Mouse (Mus musculus) bone marrow, adult 2 months (tissue): ENCODE data around the gene Drc1. TPM values are rescaled to one million over a fixed set of nuclear protein-coding genes. Genes with fewer than 3 reads are reported as not detected.

ENCODE experiments used
- H3K27ac ChIP-seq: fragments of 200-500 bp; 2 replicates; pipeline ENCODE4 v1.5.1; 2012; ENCODE audit warnings: low read depth, mild to moderate bottlenecking, control low read depth, inconsistent platforms, low read length; ENCODE audit not compliant: control insufficient read depth, poor library complexity, insufficient read depth
- H3K4me1 ChIP-seq: fragments of 200-500 bp; 2 replicates; pipeline ENCODE4 v1.6.1; 2011; ENCODE audit warnings: low read length; ENCODE audit not compliant: control insufficient read depth, insufficient read depth
- H3K4me3 ChIP-seq: fragments of 200-500 bp; replicated peaks from 2 replicates; pipeline ENCODE3; 2011; ENCODE audit warnings: mild to moderate bottlenecking, low read depth, low read length, control low read depth; ENCODE audit not compliant: control insufficient read depth
- CTCF ChIP-seq: fragments of 200-500 bp; IDR thresholded peaks from 2 replicates; pipeline ENCODE4 v1.5.1; 2011; ENCODE audit warnings: low read length, control low read depth; ENCODE audit not compliant: control insufficient read depth, insufficient read depth
- POLR2A ChIP-seq: fragments of 200-500 bp; IDR thresholded peaks from 2 replicates; pipeline ENCODE4 v1.6.1; 2011; ENCODE audit warnings: low read depth, mild to moderate bottlenecking, control low read depth, low read length, borderline replicate concordance; ENCODE audit not compliant: control insufficient read depth
- WGBS: fragments of 180-500 bp; shearing (Covaris S2); methylation state at CpG from one replicate; pipeline ENCODE4 v1.1.7; 2018; 5-methylcytosine and 5-hydroxymethylcytosine counted together
- polyA plus RNA-seq: library from polyadenylated mRNA; stranded (reverse); fragments of >200 nt; gene quantifications from 2 replicates; pipeline ENCODE4 v1.2.4, GENCODE M21; 2011; ENCODE audit warnings: low replicate concordance; ENCODE audit not compliant: missing spikeins, insufficient read depth, insufficient read length

The Drc1 gene
- polyA plus RNA-seq, 1 experiment: 0.82 TPM

- WGBS: 29% methylated on average over 17 of the region's 17 CpGs
- Histone ChIP-seq H3K27ac (no peak overlapping the region), H3K4me1 (no peaks in the 10 kb centered on the region), H3K4me3 (no peak overlapping the region)
- TF ChIP-seq CTCF: no peak
- no peak for TF ChIP-seq POLR2A
Observed at GRCm38 (mm10) chr5:30342601-30343015, 61.4 kb downstream of the Drc1 start.

GRCm38 (mm10) chr5:30343107-30343506, 61.9 kb downstream of the Drc1 start:
- Histone ChIP-seq H3K4me3 (no peak overlapping the region), H3K4me1 (no peaks in the 10 kb centered on the region), H3K27ac (no peak overlapping the region)
- TF ChIP-seq CTCF: peak; percentile 75
- TF ChIP-seq POLR2A: no peak
- 14% methylated on average over 9 of the region's 9 CpGs for WGBS

GRCm38 (mm10) chr5:30343886-30344285, 62.7 kb downstream of the Drc1 start:
- H3K4me1 ChIP-seq: no peaks in the 10 kb centered on the region
- H3K27ac ChIP-seq: no peak overlapping the region
- no peak for TF ChIP-seq POLR2A
- TF ChIP-seq CTCF: no peak
- 41% methylated on average over 5 of the region's 5 CpGs for WGBS
- H3K4me3 ChIP-seq: no peak overlapping the region

- WGBS: 73% methylated on average over 3 of the region's 3 CpGs
- Histone ChIP-seq H3K4me1 (no peaks in the 10 kb centered on the region; the same call in 1 of the 2 replicates), H3K27ac (no peak overlapping the region), H3K4me3 (no peak overlapping the region)
- TF ChIP-seq POLR2A (no peak), CTCF (no peak)
Observed at GRCm38 (mm10) chr5:30353605-30354004, 72.4 kb downstream of the Drc1 start.

DNA sequence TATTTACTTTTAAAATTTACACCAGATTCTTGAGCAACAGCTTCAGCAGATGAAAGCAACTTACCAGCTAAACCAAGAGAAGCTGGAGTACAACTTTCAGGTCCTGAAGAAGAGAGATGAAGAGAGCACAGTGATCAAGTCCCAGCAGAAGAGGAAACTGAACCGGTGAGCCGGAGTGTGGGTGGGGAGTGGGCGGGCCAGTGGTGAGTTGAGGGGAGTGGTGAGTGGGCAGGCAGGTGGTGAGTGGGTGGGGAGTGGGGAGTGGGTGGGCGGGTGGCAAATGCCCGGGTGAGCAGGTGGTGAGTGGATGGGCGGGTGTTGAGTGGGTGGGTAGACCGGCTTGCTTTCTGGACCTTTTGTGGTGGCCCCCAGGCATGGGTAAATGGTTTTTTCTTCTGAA, 73.9 kb downstream of the Drc1 start:
- no peaks in the 10 kb centered on the region; the same call in 1 of the 2 replicates for H3K4me1 ChIP-seq
- no peak for TF ChIP-seq POLR2A
- no peak for TF ChIP-seq CTCF
- 52% methylated on average over 7 of the region's 7 CpGs for WGBS
- H3K27ac ChIP-seq: no peak overlapping the region
- no peak overlapping the region for H3K4me3 ChIP-seq

- 67% methylated on average over 14 of the region's 14 CpGs for WGBS
- TF ChIP-seq CTCF (no peak), POLR2A (no peak)
- no peaks in the 10 kb centered on the region; the same call in 1 of the 2 replicates for H3K4me1 ChIP-seq
- no peak overlapping the region for H3K27ac ChIP-seq
- no peak overlapping the region for H3K4me3 ChIP-seq
Observed at GRCm38 (mm10) chr5:30355559-30356159, 74.5 kb downstream of the Drc1 start.

DNA sequence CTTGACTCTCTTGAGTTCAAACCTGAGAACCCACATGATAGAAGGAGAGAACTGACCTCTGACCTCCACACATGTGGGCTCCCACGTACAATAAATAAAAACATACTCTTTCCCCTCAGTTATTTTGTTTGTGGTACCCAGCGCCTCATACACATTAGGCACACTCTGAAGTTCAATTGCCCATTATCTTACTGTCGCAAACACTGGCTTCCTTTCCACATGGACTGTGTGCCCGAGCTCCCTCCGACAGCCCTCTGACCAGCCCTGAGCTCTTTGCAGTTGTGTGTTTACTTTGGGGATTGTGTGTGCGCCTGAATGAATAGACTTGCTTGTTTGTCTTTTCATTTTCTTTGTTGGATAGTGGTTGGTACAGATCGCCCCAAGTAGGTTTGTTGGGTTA, 75.5 kb downstream of the Drc1 start:
- TF ChIP-seq CTCF (no peak), POLR2A (no peak)
- no peak overlapping the region for H3K27ac ChIP-seq
- H3K4me1 ChIP-seq: no peaks in the 10 kb centered on the region; the same call in 1 of the 2 replicates
- H3K4me3 ChIP-seq: no peak overlapping the region
- 85% methylated on average over 7 of the region's 7 CpGs for WGBS

DNA sequence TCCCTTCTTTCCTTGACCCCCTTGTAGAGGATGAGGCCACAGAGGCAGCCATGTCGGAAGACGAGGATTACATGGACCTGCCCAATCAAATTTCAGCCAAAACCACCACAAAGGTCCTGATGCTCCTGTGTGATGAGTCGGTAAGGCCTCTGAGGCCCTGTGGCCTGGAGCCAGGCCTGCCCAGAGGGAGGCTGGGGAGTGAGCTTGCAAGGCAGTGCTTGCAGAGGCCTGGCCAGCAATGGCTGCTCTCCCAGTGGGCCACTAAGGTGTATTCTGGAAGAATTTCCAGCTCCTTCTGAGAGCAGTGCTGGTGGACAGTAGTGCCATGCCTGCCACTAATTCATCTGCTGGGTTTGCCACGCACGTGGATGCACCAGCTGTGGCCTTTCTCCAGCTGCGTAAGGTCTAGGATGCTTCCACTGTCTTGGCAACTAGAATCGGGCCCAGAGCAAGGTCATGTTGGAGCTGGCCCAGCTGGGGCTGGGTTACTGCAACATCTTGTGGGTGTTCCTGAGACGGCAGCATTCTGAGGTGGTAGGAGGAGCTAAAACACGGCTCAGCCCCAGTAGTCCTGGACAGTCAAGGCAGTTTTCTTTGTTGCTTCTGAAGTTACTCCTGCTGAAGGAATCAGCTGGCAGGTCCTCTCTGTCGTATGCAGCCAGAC, 77.4 kb downstream of the Drc1 start:
- H3K4me1 ChIP-seq: no peaks in the 10 kb centered on the region; the same call in 1 of the 2 replicates
- H3K4me3 ChIP-seq: no peak overlapping the region
- H3K27ac ChIP-seq: no peak overlapping the region
- WGBS: 75% methylated on average over 10 of the region's 10 CpGs
- TF ChIP-seq CTCF (no peak), POLR2A (no peak)
